Mouse (Mus musculus): ENCODE results near the gene Gm14401. TPM values are rescaled to one million over a fixed set of nuclear protein-coding genes. Genes with fewer than 3 reads are reported as not detected.
"Not testable (repeated sequence)": the region's sequence is repeated elsewhere in the genome, so short reads cannot be mapped to it uniquely, and the experiment has no call there.

The Gm14401 gene
- 0.12 TPM in 1 of 2 replicates, not detected in the other for polyA plus RNA-seq (2015; fragmentation: Nextera tagmentation; extraction: Ambion mirVana)

- ATAC-seq; H3K9me3 ChIP-seq (ENCODE audit: control insufficient read depth); H3K9ac ChIP-seq (ENCODE audit: low read depth, low read length); H3K4me1 ChIP-seq (replicated peaks; ENCODE audit: control insufficient read depth, insufficient read depth, low read length); H3K36me3 ChIP-seq (ENCODE audit: control insufficient read depth, insufficient read depth); H3K4me3 ChIP-seq (ENCODE audit: low read depth, low read length); H3K4me2 ChIP-seq (replicated peaks; ENCODE audit: low read depth); H3K27me3 ChIP-seq (replicated peaks; ENCODE audit: control insufficient read depth, insufficient read depth, low read length); H3K27ac ChIP-seq (ENCODE audit: low read depth, low read length): not testable (repeated sequence)
- 66% methylated on average over 7 of the region's 7 CpGs for WGBS
These were observed at the start of gene Gm14401 for GRCm38 (mm10) chr2:177073432-177074423. TSS of gene Gm14401 (plus strand) at chr2:177074320.

DNA sequence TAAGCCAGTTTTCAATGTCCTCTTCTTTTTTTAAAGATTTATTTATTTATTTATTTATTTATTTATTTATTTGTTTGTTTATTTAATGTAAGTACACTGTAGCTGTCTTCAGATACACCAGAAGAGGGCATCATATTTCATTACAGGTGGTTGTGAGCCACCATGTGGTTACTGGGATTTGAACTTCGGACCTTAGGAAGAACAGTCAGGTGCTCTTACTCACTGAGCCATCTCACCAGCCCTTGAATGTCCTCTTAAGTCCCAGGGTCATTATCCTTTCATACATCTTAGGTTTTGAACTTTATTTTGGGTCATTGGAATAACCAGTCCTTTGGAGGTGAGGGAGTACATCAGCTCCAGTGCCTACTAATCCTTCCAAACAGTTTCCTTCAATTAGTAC is 1.3 kb upstream of the Gm14401 start:
- not testable (repeated sequence) for H3K27ac ChIP-seq (ENCODE audit: low read depth, low read length); H3K4me2 ChIP-seq (replicated peaks; ENCODE audit: low read depth); H3K4me1 ChIP-seq (replicated peaks; ENCODE audit: control insufficient read depth, insufficient read depth, low read length); ATAC-seq; H3K9ac ChIP-seq (ENCODE audit: low read depth, low read length); H3K4me3 ChIP-seq (ENCODE audit: low read depth, low read length); H3K27me3 ChIP-seq (replicated peaks; ENCODE audit: control insufficient read depth, insufficient read depth, low read length); H3K9me3 ChIP-seq (ENCODE audit: control insufficient read depth); H3K36me3 ChIP-seq (ENCODE audit: control insufficient read depth, insufficient read depth)
- WGBS = 82% methylated on average over 1 of the region's 1 CpGs

DNA sequence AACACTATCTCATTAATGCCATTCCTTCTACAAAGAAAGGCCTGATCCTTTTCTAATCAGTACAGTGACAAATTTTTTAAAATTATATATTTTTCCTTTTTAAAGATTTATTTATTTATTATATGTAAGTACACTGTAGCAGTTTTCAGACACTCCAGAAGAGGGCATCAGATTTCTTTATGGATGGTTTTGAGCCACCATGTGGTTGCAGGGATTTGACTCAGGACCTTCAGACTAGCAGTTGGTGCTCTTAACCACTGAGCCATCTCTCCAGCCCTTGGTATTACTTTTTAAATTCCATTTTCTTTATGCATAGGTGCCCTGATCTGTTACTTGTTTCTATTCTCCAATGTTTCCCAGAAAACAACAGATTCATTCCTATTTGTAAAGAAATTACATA is 895 bp downstream of the Gm14401 start:
- not testable (repeated sequence) for H3K9me3 ChIP-seq (ENCODE audit: control insufficient read depth); H3K9ac ChIP-seq (ENCODE audit: low read depth, low read length); H3K27me3 ChIP-seq (replicated peaks; ENCODE audit: control insufficient read depth, insufficient read depth, low read length); H3K27ac ChIP-seq (ENCODE audit: low read depth, low read length); H3K36me3 ChIP-seq (ENCODE audit: control insufficient read depth, insufficient read depth); ATAC-seq; H3K4me2 ChIP-seq (replicated peaks; ENCODE audit: low read depth); H3K4me1 ChIP-seq (replicated peaks; ENCODE audit: control insufficient read depth, insufficient read depth, low read length); H3K4me3 ChIP-seq (ENCODE audit: low read depth, low read length)

- not testable (repeated sequence) for H3K36me3 ChIP-seq (ENCODE audit: control insufficient read depth, insufficient read depth); ATAC-seq; H3K9me3 ChIP-seq (ENCODE audit: control insufficient read depth); H3K4me2 ChIP-seq (replicated peaks; ENCODE audit: low read depth); H3K4me1 ChIP-seq (replicated peaks; ENCODE audit: control insufficient read depth, insufficient read depth, low read length); H3K9ac ChIP-seq (ENCODE audit: low read depth, low read length); H3K27ac ChIP-seq (ENCODE audit: low read depth, low read length); H3K4me3 ChIP-seq (ENCODE audit: low read depth, low read length); H3K27me3 ChIP-seq (replicated peaks; ENCODE audit: control insufficient read depth, insufficient read depth, low read length)
- 54% methylated on average over 1 of the region's 1 CpGs for WGBS
These were observed 5.7 kb downstream of the Gm14401 start for GRCm38 (mm10) chr2:177079866-177080265.

DNA sequence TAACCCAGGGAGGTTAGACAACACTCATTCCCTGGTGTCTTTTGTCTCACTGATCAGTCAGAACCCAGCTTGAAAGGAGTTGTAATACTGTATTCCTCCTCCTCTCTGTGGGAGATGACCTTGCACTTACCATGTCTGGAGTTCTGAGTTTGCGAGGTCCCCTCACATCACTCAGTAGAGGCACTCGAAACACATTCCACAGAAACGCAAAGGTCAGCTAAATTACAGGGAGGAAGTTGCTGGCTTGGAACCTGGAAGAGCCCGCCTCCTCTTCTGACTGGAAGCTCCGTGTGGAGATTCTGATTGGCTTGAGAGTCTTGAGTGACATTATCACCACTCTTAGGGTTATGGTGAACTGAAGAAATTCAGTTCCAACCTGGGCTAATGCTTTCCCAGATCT is 35.0 kb downstream of the Gm14401 start:
- H3K4me1 ChIP-seq (replicated peaks; ENCODE audit: control insufficient read depth, insufficient read depth, low read length); H3K27ac ChIP-seq (ENCODE audit: low read depth, low read length); ATAC-seq; H3K9ac ChIP-seq (ENCODE audit: low read depth, low read length); H3K9me3 ChIP-seq (ENCODE audit: control insufficient read depth); H3K27me3 ChIP-seq (replicated peaks; ENCODE audit: control insufficient read depth, insufficient read depth, low read length); H3K4me2 ChIP-seq (replicated peaks; ENCODE audit: low read depth); H3K36me3 ChIP-seq (ENCODE audit: control insufficient read depth, insufficient read depth); H3K4me3 ChIP-seq (ENCODE audit: low read depth, low read length): not testable (repeated sequence)
- WGBS = 84% methylated on average over 5 of the region's 5 CpGs

GRCm38 (mm10) chr2:177129097-177129496 is 55.0 kb downstream of the Gm14401 start:
- not testable (repeated sequence) for H3K4me2 ChIP-seq (replicated peaks; ENCODE audit: low read depth); H3K9ac ChIP-seq (ENCODE audit: low read depth, low read length); H3K4me3 ChIP-seq (ENCODE audit: low read depth, low read length); ATAC-seq; H3K36me3 ChIP-seq (ENCODE audit: control insufficient read depth, insufficient read depth); H3K27me3 ChIP-seq (replicated peaks; ENCODE audit: control insufficient read depth, insufficient read depth, low read length); H3K4me1 ChIP-seq (replicated peaks; ENCODE audit: control insufficient read depth, insufficient read depth, low read length); H3K27ac ChIP-seq (ENCODE audit: low read depth, low read length); H3K9me3 ChIP-seq (ENCODE audit: control insufficient read depth)
- 70% methylated on average over 1 of the region's 1 CpGs for WGBS

Other genes with a start within 250 kb of the Gm14401 start
- not detected in 2 replicates for gene Gm14408, start 243.2 kb upstream of the Gm14401 start, polyA plus RNA-seq (2015; fragmentation: Nextera tagmentation; extraction: Ambion mirVana)
- gene Gm14296, start 146.5 kb upstream of the Gm14401 start, polyA plus RNA-seq (2015; fragmentation: Nextera tagmentation; extraction: Ambion mirVana) = 4.1 and 4.2 TPM in 2 replicates
- gene Gm14419, start 73.4 kb upstream of the Gm14401 start, polyA plus RNA-seq (2015; fragmentation: Nextera tagmentation; extraction: Ambion mirVana) = 3.6 and 6.2 TPM in 2 replicates
- 7.1 and 13.6 TPM in 2 replicates for gene Gm14410, start 132.1 kb downstream of the Gm14401 start, polyA plus RNA-seq (2015; fragmentation: Nextera tagmentation; extraction: Ambion mirVana)
- not detected in 2 replicates for gene Gm14409, start 192.7 kb downstream of the Gm14401 start, polyA plus RNA-seq (2015; fragmentation: Nextera tagmentation; extraction: Ambion mirVana)
- gene Gm14412, start 250.0 kb downstream of the Gm14401 start, polyA plus RNA-seq (2015; fragmentation: Nextera tagmentation; extraction: Ambion mirVana) = not detected in 2 replicates

Data from intestine, postnatal 0 days (tissue).